Mouse (Mus musculus) gastrocnemius, adult 2 months (tissue): Measurements from ENCODE around the gene Il11ra1. TPM values are rescaled to one million over a fixed set of nuclear protein-coding genes. Genes with fewer than 3 reads are reported as not detected.
"Not testable (repeated sequence)": the region's sequence is repeated elsewhere in the genome, so short reads cannot be mapped to it uniquely, and the experiment has no call there.

ENCODE experiments used
- DNase-seq: peaks from one replicate; pipeline ENCODE4 v3.0.0; 2022
- H3K27ac ChIP-seq: fragments of 200-600 bp; 2 replicates; pipeline ENCODE4 v1.8.1; 2022; ENCODE audit warnings: mild to moderate bottlenecking
- H3K4me3 ChIP-seq: fragments of 200-600 bp; 2 replicates; pipeline ENCODE4 v1.8.1; 2022; ENCODE audit warnings: mild to moderate bottlenecking, moderate library complexity
- intact Hi-C: fragments of 180-260 bp; cut with DNase I; formaldehyde crosslinking; loops from one replicate; pipeline ENCODE4 v1.15.1; 2025
- total RNA-seq, 2 experiments: library from RNA; stranded (reverse); gene quantifications; 2 replicates each; pipeline ENCODE4 v1.2.3; 2021

The Il11ra1 gene
- total RNA-seq, 2 experiments from 2014 or later = 33.3 to 73.4 TPM

- intact Hi-C loops, DNase-seq: not testable (repeated sequence)
- Histone ChIP-seq H3K27ac (peak overlapping the region; percentile 51; the same call in 1 of the 2 replicates), H3K4me3 (peak overlapping the region; percentile 7)
These were observed 82.1 kb downstream of the Il11ra1 start for GRCm38 (mm10) chr4:41781748-41782485.

GRCm38 (mm10) chr4:41782711-41783110 lies 82.9 kb downstream of the Il11ra1 start:
- DNase-seq, intact Hi-C loops, H3K4me3 ChIP-seq, H3K27ac ChIP-seq: not testable (repeated sequence)

GRCm38 (mm10) chr4:41783197-41783596 lies 83.4 kb downstream of the Il11ra1 start:
- intact Hi-C loops, H3K27ac ChIP-seq, DNase-seq: not testable (repeated sequence)

More at GRCm38 (mm10) chr4:41783197-41783596, 83.4 kb downstream of the Il11ra1 start:
- H3K4me3 ChIP-seq = not testable (repeated sequence)

Other genes with a start within 250 kb of the Il11ra1 start
- under 1 TPM; 0.31 to 0.33 TPM for gene Kif24, start 235.1 kb upstream of the Il11ra1 start, total RNA-seq
- 10 to 100 TPM; 22.7 to 27.6 TPM for gene Nudt2, start 234.8 kb upstream of the Il11ra1 start, total RNA-seq
- gene AI464131, start 196.9 kb upstream of the Il11ra1 start, total RNA-seq = 10 to 100 TPM; 75.0 to 87.5 TPM
- under 1 TPM in 1 of 2 experiments, not detected in 1; 0.67 TPM for gene 1110017D15Rik, start 182.7 kb upstream of the Il11ra1 start, total RNA-seq
- 10 to 100 TPM; 18.0 to 24.3 TPM for gene Fam219a, start 130.5 kb upstream of the Il11ra1 start, total RNA-seq
- under 1 TPM; 0.56 to 0.59 TPM for gene Dnaic1, start 130.2 kb upstream of the Il11ra1 start, total RNA-seq
- gene Enho, start 59.7 kb upstream of the Il11ra1 start, total RNA-seq = 10 to 100 TPM in 1 of 2 experiments, 1 to 10 TPM in 1; 9.1 to 11.9 TPM
- 10 to 100 TPM; 27.3 to 55.3 TPM for gene Cntfr, start 2.9 kb upstream of the Il11ra1 start, total RNA-seq
- gene Rpp25l, start 13.5 kb downstream of the Il11ra1 start, total RNA-seq = 10 to 100 TPM; 50.1 to 58.4 TPM
- gene Dctn3, start 23.2 kb downstream of the Il11ra1 start, total RNA-seq = 10 to 100 TPM; 40.6 to 42.4 TPM
- gene Arid3c, start 31.2 kb downstream of the Il11ra1 start, total RNA-seq = not detected
- 10 to 100 TPM; 27.0 to 41.1 TPM for gene Galt, start 55.2 kb downstream of the Il11ra1 start, total RNA-seq
- 10 to 100 TPM in 1 of 2 experiments, 1 to 10 TPM in 1; 8.2 to 13.3 TPM for gene Sigmar1, start 56.2 kb downstream of the Il11ra1 start, total RNA-seq
- 10 to 100 TPM; 15.4 to 19.2 TPM for gene Ccl27a, start 74.3 kb downstream of the Il11ra1 start, total RNA-seq
- not detected for gene Gm21541, start 203.6 kb downstream of the Il11ra1 start, total RNA-seq
- gene Gm20878, start 241.6 kb downstream of the Il11ra1 start, total RNA-seq = 1 to 10 TPM in 1 of 2 experiments, not detected in 1; 1.4 TPM